Mouse (Mus musculus): ENCODE measurements around the gene Enpp6. TPM values are rescaled to one million over a fixed set of nuclear protein-coding genes. Genes with fewer than 3 reads are reported as not detected.
A peak's percentile ranks its signal among the peaks of the same experiment; 100 is the strongest.

Enpp6 gene
- total and polyA plus RNA-seq, 2 experiments: 1.0 to 1.7 TPM

DNA sequence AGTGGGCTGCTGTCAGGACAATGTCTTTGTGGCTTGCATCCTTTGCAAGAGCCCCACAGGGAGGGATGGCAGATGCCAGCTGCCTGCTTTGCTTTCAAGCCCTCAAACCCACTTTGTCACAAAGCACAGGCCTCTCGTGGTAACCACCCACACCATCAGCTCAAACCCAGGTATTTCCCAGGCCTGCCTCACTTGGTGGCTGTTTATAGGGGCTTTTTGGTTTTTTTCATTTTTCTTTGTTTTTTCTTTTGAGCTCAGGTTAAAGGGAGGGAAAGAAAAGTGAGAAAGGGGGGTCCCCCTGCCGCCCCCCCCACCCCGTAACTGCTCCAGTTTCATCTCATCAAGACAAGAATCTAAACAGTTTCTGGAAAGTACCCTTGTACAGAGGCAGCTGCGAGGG is 43.4 kb upstream of the Enpp6 start:
- Histone ChIP-seq H3K9ac (ENCODE audit: low read depth, low read length) (no peak overlapping the region), H3K79me2 (ENCODE audit: control insufficient read depth, insufficient read depth, low read length) (no peaks in the 10 kb centered on the region), H3K27ac (replicated peaks; ENCODE audit: insufficient read depth, low read depth, low read length) (no peak overlapping the region), H3K27me3 (ENCODE audit: control insufficient read depth, insufficient read depth, low read length) (no peaks in the 10 kb centered on the region), H3K36me3 (ENCODE audit: control insufficient read depth, insufficient read depth, low read length) (no peaks in the 10 kb centered on the region), H3K4me3 (ENCODE audit: insufficient read depth, low read depth, low read length) (no peak overlapping the region), H3K4me1 (ENCODE audit: control insufficient read depth, insufficient read depth, low read length) (peaks cover 4% of the 10 kb centered on the region; the same call in 1 of the 2 replicates)
- TF ChIP-seq CTCF (IDR thresholded peaks at IDR 0.05; ENCODE audit: low read depth, low read length): no peak
- TF ChIP-seq POLR2A (IDR thresholded peaks at IDR 0.05; ENCODE audit: extremely low read depth, insufficient read depth, low read length): no peak
- WGBS: 91% methylated on average over 4 of the region's 4 CpGs
- DNase-seq (ENCODE audit: extremely low read depth, low read depth, low spot score): no peak

DNA sequence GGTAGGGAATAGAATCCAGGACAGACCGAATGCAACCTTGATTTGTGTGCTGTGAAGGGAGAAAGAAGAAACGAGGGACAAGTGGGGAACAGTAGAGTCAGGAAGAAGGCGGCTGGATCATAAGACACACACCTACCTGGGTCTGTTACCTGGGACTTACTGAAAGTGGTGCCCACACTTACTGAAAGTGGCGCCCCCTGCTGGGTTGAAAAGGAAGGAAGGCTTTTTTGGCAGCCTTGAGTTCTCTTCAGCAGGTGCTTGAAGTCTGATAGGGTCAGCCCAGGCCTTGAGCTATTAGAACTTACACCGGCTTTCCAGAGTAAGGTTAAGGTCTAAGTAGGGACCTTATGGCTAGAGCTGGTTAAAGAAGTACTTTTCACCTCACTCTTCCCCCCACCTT is 40.5 kb upstream of the Enpp6 start:
- no peak overlapping the region for H3K27ac ChIP-seq (replicated peaks; ENCODE audit: insufficient read depth, low read depth, low read length)
- TF ChIP-seq POLR2A (IDR thresholded peaks at IDR 0.05; ENCODE audit: extremely low read depth, insufficient read depth, low read length) (no peak), CTCF (IDR thresholded peaks at IDR 0.05; ENCODE audit: low read depth, low read length) (peak; percentile 48; the same call in 1 of the 2 replicates)
- no peak overlapping the region for H3K4me3 ChIP-seq (ENCODE audit: insufficient read depth, low read depth, low read length)
- H3K79me2 ChIP-seq (ENCODE audit: control insufficient read depth, insufficient read depth, low read length): no peaks in the 10 kb centered on the region
- WGBS: 81% methylated on average over 5 of the region's 5 CpGs
- peaks cover 2% of the 10 kb centered on the region; the same call in 1 of the 2 replicates for H3K4me1 ChIP-seq (ENCODE audit: control insufficient read depth, insufficient read depth, low read length)
- H3K36me3 ChIP-seq (ENCODE audit: control insufficient read depth, insufficient read depth, low read length): no peaks in the 10 kb centered on the region
- DNase-seq (ENCODE audit: extremely low read depth, low read depth, low spot score): peak; percentile 33
- H3K27me3 ChIP-seq (ENCODE audit: control insufficient read depth, insufficient read depth, low read length): no peaks in the 10 kb centered on the region
- no peak overlapping the region for H3K9ac ChIP-seq (ENCODE audit: low read depth, low read length)

- H3K27me3 ChIP-seq (ENCODE audit: control insufficient read depth, insufficient read depth, low read length): no peaks in the 10 kb centered on the region
- 72% methylated on average over 14 of the region's 14 CpGs for WGBS
- TF ChIP-seq POLR2A (IDR thresholded peaks at IDR 0.05; ENCODE audit: extremely low read depth, insufficient read depth, low read length) (no peak), CTCF (IDR thresholded peaks at IDR 0.05; ENCODE audit: low read depth, low read length) (no peak)
- no peak overlapping the region for H3K27ac ChIP-seq (replicated peaks; ENCODE audit: insufficient read depth, low read depth, low read length)
- no peak overlapping the region for H3K9ac ChIP-seq (ENCODE audit: low read depth, low read length)
- H3K36me3 ChIP-seq (ENCODE audit: control insufficient read depth, insufficient read depth, low read length): no peaks in the 10 kb centered on the region
- no peaks in the 10 kb centered on the region for H3K79me2 ChIP-seq (ENCODE audit: control insufficient read depth, insufficient read depth, low read length)
- no peak for DNase-seq (ENCODE audit: extremely low read depth, low read depth, low spot score)
- no peaks in the 10 kb centered on the region for H3K4me1 ChIP-seq (ENCODE audit: control insufficient read depth, insufficient read depth, low read length)
- no peak overlapping the region for H3K4me3 ChIP-seq (ENCODE audit: insufficient read depth, low read depth, low read length)
These were observed 38.5 kb upstream of the Enpp6 start for GRCm38 (mm10) chr8:46948091-46948757.

GRCm38 (mm10) chr8:46953472-46953871 is 33.2 kb upstream of the Enpp6 start:
- WGBS: 18% methylated on average over 7 of the region's 7 CpGs

GRCm38 (mm10) chr8:46962630-46963427 is 23.9 kb upstream of the Enpp6 start:
- H3K9ac ChIP-seq (ENCODE audit: low read depth, low read length): no peak overlapping the region
- no peak for DNase-seq (ENCODE audit: extremely low read depth, low read depth, low spot score)
- no peak overlapping the region for H3K27ac ChIP-seq (replicated peaks; ENCODE audit: insufficient read depth, low read depth, low read length)
- H3K4me3 ChIP-seq (ENCODE audit: insufficient read depth, low read depth, low read length): no peak overlapping the region
- no peaks in the 10 kb centered on the region for H3K4me1 ChIP-seq (ENCODE audit: control insufficient read depth, insufficient read depth, low read length)
- H3K27me3 ChIP-seq (ENCODE audit: control insufficient read depth, insufficient read depth, low read length): no peaks in the 10 kb centered on the region
- TF ChIP-seq CTCF (IDR thresholded peaks at IDR 0.05; ENCODE audit: low read depth, low read length) (no peak), POLR2A (IDR thresholded peaks at IDR 0.05; ENCODE audit: extremely low read depth, insufficient read depth, low read length) (no peak)
- H3K79me2 ChIP-seq (ENCODE audit: control insufficient read depth, insufficient read depth, low read length): no peaks in the 10 kb centered on the region
- no peaks in the 10 kb centered on the region for H3K36me3 ChIP-seq (ENCODE audit: control insufficient read depth, insufficient read depth, low read length)
- 62% methylated on average over 10 of the region's 10 CpGs for WGBS

More at GRCm38 (mm10) chr8:46953472-46953871, 33.2 kb upstream of the Enpp6 start:
- H3K4me3 ChIP-seq (ENCODE audit: insufficient read depth, low read depth, low read length): no peak overlapping the region
- H3K27ac ChIP-seq (replicated peaks; ENCODE audit: insufficient read depth, low read depth, low read length): no peak overlapping the region
- no peaks in the 10 kb centered on the region for H3K36me3 ChIP-seq (ENCODE audit: control insufficient read depth, insufficient read depth, low read length)
- H3K9ac ChIP-seq (ENCODE audit: low read depth, low read length): no peak overlapping the region
- TF ChIP-seq CTCF (IDR thresholded peaks at IDR 0.05; ENCODE audit: low read depth, low read length) (peak; percentile 29; the same call in 1 of the 2 replicates), POLR2A (IDR thresholded peaks at IDR 0.05; ENCODE audit: extremely low read depth, insufficient read depth, low read length) (no peak)
- no peaks in the 10 kb centered on the region for H3K4me1 ChIP-seq (ENCODE audit: control insufficient read depth, insufficient read depth, low read length)
- peak; percentile 51 for DNase-seq (ENCODE audit: extremely low read depth, low read depth, low spot score)
- H3K79me2 ChIP-seq (ENCODE audit: control insufficient read depth, insufficient read depth, low read length): no peaks in the 10 kb centered on the region
- no peaks in the 10 kb centered on the region for H3K27me3 ChIP-seq (ENCODE audit: control insufficient read depth, insufficient read depth, low read length)

Measured in liver, adult 2 months (tissue).